Mouse (Mus musculus) lung, embryonic 14.5 days (tissue): ENCODE data around the gene Chrm4. TPM values are rescaled to one million over a fixed set of nuclear protein-coding genes. Genes with fewer than 3 reads are reported as not detected.
A peak's percentile ranks its signal among the peaks of the same experiment; 100 is the strongest.

Source experiments
- ATAC-seq: fragments of 200-750 bp; cut with Nextera tagmentation; 2 replicates; pipeline ENCODE4 v1.8.0; 2017; ENCODE audit warnings: mild to moderate bottlenecking, moderate TSS enrichment, moderate library complexity; ENCODE audit not compliant: insufficient read depth
- DNase-seq: peaks from one replicate; pipeline ENCODE4 v3.0.0-alpha.2; 2015
- H3K27ac ChIP-seq: fragments of 300-500 bp; sonication (generic); 2 replicates; pipeline ENCODE4 v1.5.1; 2014; ENCODE audit warnings: low read depth, mild to moderate bottlenecking, moderate library complexity
- H3K27me3 ChIP-seq: fragments of 300-500 bp; sonication (generic); 2 replicates; pipeline ENCODE4 v1.6.1; 2014; ENCODE audit warnings: low read length, control low read depth; ENCODE audit not compliant: insufficient read depth
- H3K36me3 ChIP-seq: fragments of 300-500 bp; sonication (generic); 2 replicates; pipeline ENCODE4 v1.6.1; 2014; ENCODE audit warnings: control low read depth; ENCODE audit not compliant: insufficient read depth
- H3K4me1 ChIP-seq: fragments of 300-500 bp; sonication (generic); 2 replicates; pipeline ENCODE4 v1.6.1; 2014; ENCODE audit warnings: antibody characterized with exemption, control low read depth; ENCODE audit not compliant: insufficient read depth
- H3K4me2 ChIP-seq: fragments of 300-500 bp; sonication (generic); 2 replicates; pipeline ENCODE4 v1.6.1; 2014; ENCODE audit warnings: mild to moderate bottlenecking
- H3K4me3 ChIP-seq: fragments of 300-500 bp; sonication (generic); 2 replicates; pipeline ENCODE4 v1.5.1; 2014; ENCODE audit warnings: low read depth, low read length
- H3K9ac ChIP-seq: fragments of 300-500 bp; sonication (generic); 2 replicates; pipeline ENCODE4 v1.6.1; 2014
- H3K9me3 ChIP-seq: fragments of 300-500 bp; sonication (generic); 2 replicates; pipeline ENCODE4 v1.6.1; 2016; ENCODE audit warnings: low read depth, low read length, control low read depth
- CTCF ChIP-seq: IDR thresholded peaks from 2 replicates; pipeline ENCODE4 v1.5.1; 2016; ENCODE audit warnings: antibody characterized with exemption, low read depth
- WGBS: fragments of 180-500 bp; shearing (Covaris S2); extraction: QIAGEN DNeasy Blood & Tissue Kit; methylation state at CpG from one replicate; pipeline ENCODE4 v1.1.7; 2014; 5-methylcytosine and 5-hydroxymethylcytosine counted together
- polyA plus RNA-seq: library from polyadenylated mRNA; unstranded; fragments of >200 nt; fragmentation: Nextera tagmentation; extraction: Ambion mirVana; gene quantifications from 2 replicates; pipeline ENCODE4 v1.2.1, GENCODE M21; 2014

Chrm4 gene
- polyA plus RNA-seq, 1 experiment from 2014 or later, result 0.33 TPM

GRCm38 (mm10) chr2:91959544-91960410 lies 32.7 kb downstream of the Chrm4 start:
- WGBS, result 77% methylated on average over 11 of the region's 11 CpGs
- Histone ChIP-seq H3K4me2 (no peak overlapping the region), H3K27ac (peak overlapping the region; percentile 12; the same call in 1 of the 2 replicates), H3K9me3 (no peaks in the 10 kb centered on the region), H3K36me3 (0 out of 2 replicates have a peak, but pooled peaks cover 8% of the 10 kb centered on the region), H3K9ac (no peak overlapping the region), H3K27me3 (no peaks in the 10 kb centered on the region), H3K4me3 (no peak overlapping the region), H3K4me1 (peaks cover 31% of the 10 kb centered on the region)
- ATAC-seq (no peak), DNase-seq (no peak)
- TF ChIP-seq CTCF, result no peak

DNA sequence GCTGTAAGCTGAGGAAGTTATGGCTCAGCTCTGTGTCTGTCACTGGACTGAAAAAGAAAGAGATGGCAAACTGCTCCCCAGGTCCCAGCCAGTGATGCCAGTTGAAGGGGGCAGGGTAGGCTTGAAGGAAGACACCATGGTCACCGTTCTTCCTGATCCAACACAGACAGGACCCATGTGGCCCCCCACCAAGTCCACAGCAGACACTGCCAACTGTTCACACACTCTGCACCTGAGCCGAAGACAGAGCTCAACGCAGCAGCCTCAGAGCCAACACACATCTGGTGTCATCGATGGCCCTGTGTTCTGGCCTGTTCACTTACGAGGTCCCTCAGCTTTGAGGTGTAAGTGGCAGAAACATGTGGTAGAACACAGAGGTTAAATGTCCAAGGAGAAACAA lies 33.4 kb downstream of the Chrm4 start:
- H3K27ac ChIP-seq, result no peak overlapping the region
- no peaks in the 10 kb centered on the region for H3K9me3 ChIP-seq
- DNase-seq, result no peak
- no peak overlapping the region for H3K9ac ChIP-seq
- H3K4me3 ChIP-seq, result no peak overlapping the region
- ATAC-seq, result no peak
- no peak overlapping the region for H3K4me2 ChIP-seq
- TF ChIP-seq CTCF, result no peak
- no peaks in the 10 kb centered on the region for H3K27me3 ChIP-seq
- 0 out of 2 replicates have a peak, but pooled peaks cover 8% of the 10 kb centered on the region for H3K36me3 ChIP-seq
- WGBS, result 91% methylated on average over 5 of the region's 5 CpGs
- H3K4me1 ChIP-seq, result peaks cover 25% of the 10 kb centered on the region

DNA sequence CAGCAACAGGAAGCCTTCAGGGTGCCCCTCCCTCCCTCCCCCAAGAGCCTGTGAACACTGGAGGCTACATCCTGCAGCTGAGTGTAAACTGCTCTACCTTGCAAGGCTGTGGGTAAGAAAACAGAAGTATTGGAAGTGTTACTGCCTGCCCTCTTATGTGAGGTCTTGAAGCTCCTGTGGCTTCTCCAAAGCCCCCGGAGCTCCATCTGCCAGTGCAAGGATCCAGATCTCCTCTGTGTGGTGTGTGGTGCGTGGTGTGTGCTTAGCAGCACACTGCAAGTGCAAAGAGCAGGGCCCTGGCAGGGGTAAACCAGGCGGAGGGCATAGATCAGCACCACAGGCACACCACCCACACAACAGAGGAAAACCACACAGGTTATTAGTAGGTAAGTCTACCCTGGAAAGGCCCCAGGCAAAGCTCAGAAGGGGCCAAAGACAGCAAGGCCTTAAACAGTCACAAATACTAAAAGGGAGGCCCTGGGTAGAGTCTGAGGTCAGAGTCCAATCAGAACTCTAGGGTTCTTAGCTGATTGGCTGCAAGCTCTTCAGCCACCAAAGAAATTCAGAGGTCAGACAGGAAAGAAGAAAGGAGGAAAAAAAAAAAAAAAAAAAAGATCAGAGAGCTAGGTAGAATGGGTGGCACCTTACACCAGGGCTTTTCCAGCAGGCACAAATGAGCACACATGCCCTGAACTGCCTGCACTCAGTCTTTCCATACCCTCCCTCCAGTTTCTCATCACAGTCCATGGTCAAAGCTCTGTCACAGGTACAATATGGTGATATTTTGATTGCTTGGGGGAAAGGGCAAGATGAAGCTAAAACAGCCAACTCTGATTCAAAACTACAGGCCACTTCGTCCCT lies 35.1 kb downstream of the Chrm4 start:
- DNase-seq (no peak), ATAC-seq (no peak)
- peaks cover 18% of the 10 kb centered on the region for H3K4me1 ChIP-seq
- peak overlapping the region; percentile 87 for H3K4me3 ChIP-seq
- no peaks in the 10 kb centered on the region for H3K27me3 ChIP-seq
- 0 out of 2 replicates have a peak, but pooled peaks cover 8% of the 10 kb centered on the region for H3K36me3 ChIP-seq
- H3K9me3 ChIP-seq, result no peaks in the 10 kb centered on the region
- H3K9ac ChIP-seq, result peak overlapping the region; percentile 85
- peak overlapping the region; percentile 95 for H3K4me2 ChIP-seq
- 0 out of 2 replicates have a peak overlapping the region, but pooled peaks have one; percentile 73 for H3K27ac ChIP-seq
- no peak for TF ChIP-seq CTCF
- WGBS, result 48% methylated on average over 4 of the region's 4 CpGs

DNA sequence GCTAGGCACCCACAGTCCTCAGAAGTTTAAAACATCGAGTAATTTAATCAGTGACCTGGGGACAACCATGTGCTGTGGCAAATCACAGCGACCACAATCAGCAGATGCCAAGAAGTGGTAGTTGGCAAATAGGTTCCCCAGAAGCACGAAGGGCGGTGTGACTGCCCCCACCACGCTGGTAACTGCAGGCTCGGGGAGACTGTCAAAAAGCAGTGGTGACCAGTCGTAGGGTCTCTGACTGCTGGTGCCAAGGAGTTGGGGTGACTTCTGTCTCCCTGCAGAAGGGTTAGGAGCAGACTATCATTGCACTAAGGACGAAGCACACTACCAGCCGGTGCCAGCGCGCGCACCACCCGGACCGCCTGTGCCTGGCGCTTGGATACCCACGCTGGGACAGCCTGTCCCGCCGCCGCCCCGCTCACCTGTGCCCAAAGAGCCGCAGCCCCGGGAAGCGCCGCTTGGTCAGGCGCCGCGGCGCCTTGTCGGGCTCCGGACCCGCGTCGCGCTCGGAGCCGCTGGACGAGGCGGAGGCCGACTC lies 35.9 kb downstream of the Chrm4 start:
- H3K27ac ChIP-seq, result peak overlapping the region; percentile 73
- peaks cover 11% of the 10 kb centered on the region for H3K4me1 ChIP-seq
- peak overlapping the region; percentile 87 for H3K4me3 ChIP-seq
- ATAC-seq (peak; percentile 31; the same call in 1 of the 2 replicates), DNase-seq (peak; percentile 38)
- WGBS, result under 1% methylated on average over 39 of the region's 39 CpGs
- TF ChIP-seq CTCF, result no peak
- H3K9me3 ChIP-seq, result no peaks in the 10 kb centered on the region
- H3K36me3 ChIP-seq, result 0 out of 2 replicates have a peak, but pooled peaks cover 8% of the 10 kb centered on the region
- peak overlapping the region; percentile 95 for H3K4me2 ChIP-seq
- H3K27me3 ChIP-seq, result no peaks in the 10 kb centered on the region
- peak overlapping the region; percentile 85 for H3K9ac ChIP-seq

DNA sequence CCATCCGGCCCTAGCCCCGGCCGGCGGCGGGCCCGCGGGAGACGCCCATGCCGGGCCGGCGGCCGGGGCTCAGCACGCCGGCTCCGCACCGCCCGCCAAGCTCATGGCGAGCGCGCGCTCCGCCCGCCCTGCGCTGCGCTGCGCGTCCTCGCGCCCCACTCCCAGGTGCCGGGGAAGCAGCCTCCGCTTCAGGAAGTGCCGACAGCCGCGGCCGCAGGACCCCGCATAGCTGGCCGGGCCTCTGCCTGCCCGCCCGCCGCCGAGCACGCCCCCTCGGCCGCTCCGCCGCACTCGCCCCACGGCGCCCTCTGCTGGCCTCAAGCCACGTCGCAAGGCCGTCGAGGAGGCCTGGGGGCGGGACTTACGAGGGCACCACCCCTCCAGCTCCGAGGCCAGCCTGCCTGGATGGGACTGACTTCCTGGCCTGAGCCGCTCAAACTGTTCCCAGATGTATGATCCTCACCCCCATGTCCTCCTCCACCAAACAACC lies 36.4 kb downstream of the Chrm4 start:
- peak overlapping the region; percentile 87 for H3K4me3 ChIP-seq
- ATAC-seq (peak; percentile 94), DNase-seq (peak; percentile 97)
- peak; percentile 75 for TF ChIP-seq CTCF
- H3K27me3 ChIP-seq, result no peaks in the 10 kb centered on the region
- H3K9ac ChIP-seq, result peak overlapping the region; percentile 85
- H3K27ac ChIP-seq, result peak overlapping the region; percentile 73
- H3K36me3 ChIP-seq, result 0 out of 2 replicates have a peak, but pooled peaks cover 8% of the 10 kb centered on the region
- no peaks in the 10 kb centered on the region for H3K9me3 ChIP-seq
- 1% methylated on average over 55 of the region's 57 CpGs for WGBS
- peaks cover 9% of the 10 kb centered on the region for H3K4me1 ChIP-seq
- peak overlapping the region; percentile 95 for H3K4me2 ChIP-seq

GRCm38 (mm10) chr2:91964610-91965204 lies 37.7 kb downstream of the Chrm4 start:
- Histone ChIP-seq H3K9ac (peak overlapping the region; percentile 48; the same call in 1 of the 2 replicates), H3K4me1 (peaks cover 9% of the 10 kb centered on the region), H3K4me2 (peak overlapping the region; percentile 95), H3K27ac (peak overlapping the region; percentile 51), H3K36me3 (0 out of 2 replicates have a peak, but pooled peaks cover 3% of the 10 kb centered on the region), H3K27me3 (no peaks in the 10 kb centered on the region), H3K9me3 (no peaks in the 10 kb centered on the region), H3K4me3 (peak overlapping the region; percentile 87)
- no peak for ATAC-seq
- TF ChIP-seq CTCF, result no peak
- WGBS, result 54% methylated on average over 3 of the region's 3 CpGs
- DNase-seq, result no peak
